Mouse (Mus musculus): ENCODE measurements around the gene Endod1. TPM values are rescaled to one million over a fixed set of nuclear protein-coding genes. Genes with fewer than 3 reads are reported as not detected.

The Endod1 gene
- polyA plus RNA-seq, 1 experiment from 2014 or later, result 12.4 TPM

DNA sequence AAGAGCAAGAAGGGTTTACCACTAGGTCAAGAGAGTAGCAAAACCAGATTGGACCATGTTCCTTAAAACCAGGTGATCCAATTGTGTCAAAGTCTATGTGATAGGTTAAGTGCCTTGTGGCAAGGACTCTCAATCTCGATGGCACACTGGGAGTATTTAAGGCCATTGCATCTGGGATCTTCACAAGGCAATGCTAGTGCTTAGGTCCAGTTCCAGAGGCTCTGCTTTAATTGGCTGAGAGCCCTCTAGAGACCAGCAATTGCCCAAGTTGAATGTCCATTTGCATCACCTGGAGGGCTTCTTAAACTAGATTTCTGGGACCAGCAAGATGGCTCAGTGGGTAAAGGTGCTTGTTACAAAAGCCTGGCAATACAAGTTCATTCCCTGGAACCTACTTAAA lies 17.6 kb upstream of the Endod1 start:
- H3K4me3 ChIP-seq (ENCODE audit: low read depth, low read length), result no peak overlapping the region
- no peak overlapping the region for H3K9ac ChIP-seq (replicated peaks)
- H3K27me3 ChIP-seq (ENCODE audit: insufficient read depth, low read length), result no peaks in the 10 kb centered on the region
- no peaks in the 10 kb centered on the region for H3K36me3 ChIP-seq (replicated peaks; ENCODE audit: insufficient read depth, low read length)
- 74% methylated on average over 1 of the region's 1 CpGs for WGBS (ENCODE audit: insufficient replicate concordance)
- TF ChIP-seq CTCF (IDR thresholded peaks at IDR 0.05; ENCODE audit: low read depth) (no peak), EP300 (IDR thresholded peaks at IDR 0.05; ENCODE audit: low read depth) (no peak)
- ATAC-seq (no peak), DNase-seq (no peak)
- peaks cover 5% of the 10 kb centered on the region; the same call in 1 of the 2 replicates for H3K4me1 ChIP-seq (ENCODE audit: insufficient read depth)
- H3K9me3 ChIP-seq (ENCODE audit: low read length), result no peaks in the 10 kb centered on the region
- no peak overlapping the region for H3K27ac ChIP-seq (ENCODE audit: low read depth)
- H3K4me2 ChIP-seq (ENCODE audit: low read depth, low read length), result no peak overlapping the region

DNA sequence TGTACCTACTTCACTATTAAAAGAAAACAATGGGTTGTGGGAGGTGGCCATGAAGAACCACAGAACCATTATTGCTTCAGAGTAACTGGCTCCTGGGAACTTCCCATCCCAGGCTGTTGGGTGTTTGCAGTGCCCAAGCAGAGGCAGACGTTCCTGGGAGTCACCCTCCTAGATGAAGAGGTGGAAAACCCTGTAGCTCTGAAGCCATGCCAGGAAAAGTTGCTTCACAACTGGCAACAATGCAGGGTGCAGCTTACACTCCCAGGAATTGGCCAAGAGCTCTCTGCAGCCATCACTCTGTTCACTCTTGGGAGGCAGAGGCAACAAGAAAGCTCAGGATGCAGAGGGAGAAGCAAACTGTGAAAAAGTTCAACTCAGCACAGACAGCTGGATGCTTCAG lies 16.8 kb upstream of the Endod1 start:
- 39% methylated on average over 1 of the region's 1 CpGs for WGBS (ENCODE audit: insufficient replicate concordance)
- DNase-seq (no peak), ATAC-seq (no peak)
- H3K4me2 ChIP-seq (ENCODE audit: low read depth, low read length), result no peak overlapping the region
- no peak for TF ChIP-seq EP300 (IDR thresholded peaks at IDR 0.05; ENCODE audit: low read depth)
- no peak for TF ChIP-seq CTCF (IDR thresholded peaks at IDR 0.05; ENCODE audit: low read depth)
- H3K4me3 ChIP-seq (ENCODE audit: low read depth, low read length), result no peak overlapping the region
- H3K27ac ChIP-seq (ENCODE audit: low read depth), result no peak overlapping the region
- H3K36me3 ChIP-seq (replicated peaks; ENCODE audit: insufficient read depth, low read length), result no peaks in the 10 kb centered on the region
- H3K9me3 ChIP-seq (ENCODE audit: low read length), result no peaks in the 10 kb centered on the region
- H3K9ac ChIP-seq (replicated peaks), result no peak overlapping the region
- no peaks in the 10 kb centered on the region for H3K27me3 ChIP-seq (ENCODE audit: insufficient read depth, low read length)
- H3K4me1 ChIP-seq (ENCODE audit: insufficient read depth), result peaks cover 5% of the 10 kb centered on the region; the same call in 1 of the 2 replicates

DNA sequence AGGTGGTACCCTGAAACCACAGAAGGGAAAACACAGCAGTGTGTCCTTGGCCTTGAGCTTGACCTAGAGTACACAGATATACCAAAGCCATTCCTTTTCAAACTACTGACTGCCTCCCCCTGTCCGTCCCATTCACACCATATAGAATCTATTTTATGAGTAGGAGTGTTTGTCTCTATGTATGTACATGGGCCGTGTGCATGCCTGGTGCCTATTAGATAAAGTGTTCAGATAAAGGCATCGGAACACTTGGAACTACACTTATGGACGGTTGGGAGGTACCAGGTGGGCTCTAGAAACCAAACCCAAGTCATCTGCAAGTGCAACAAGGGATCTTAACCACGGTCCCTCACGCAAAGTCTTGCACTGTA lies 16.1 kb upstream of the Endod1 start:
- WGBS (ENCODE audit: insufficient replicate concordance), result 56% methylated on average over 6 of the region's 6 CpGs
- no peak overlapping the region for H3K4me3 ChIP-seq (ENCODE audit: low read depth, low read length)
- DNase-seq, result no peak
- no peaks in the 10 kb centered on the region for H3K27me3 ChIP-seq (ENCODE audit: insufficient read depth, low read length)
- H3K4me1 ChIP-seq (ENCODE audit: insufficient read depth), result peaks cover 5% of the 10 kb centered on the region; the same call in 1 of the 2 replicates
- H3K27ac ChIP-seq (ENCODE audit: low read depth), result no peak overlapping the region
- ATAC-seq, result peak; percentile 28; the same call in 1 of the 2 replicates
- H3K9ac ChIP-seq (replicated peaks), result no peak overlapping the region
- H3K36me3 ChIP-seq (replicated peaks; ENCODE audit: insufficient read depth, low read length), result no peaks in the 10 kb centered on the region
- TF ChIP-seq EP300 (IDR thresholded peaks at IDR 0.05; ENCODE audit: low read depth) (no peak), CTCF (IDR thresholded peaks at IDR 0.05; ENCODE audit: low read depth) (no peak)
- no peaks in the 10 kb centered on the region for H3K9me3 ChIP-seq (ENCODE audit: low read length)
- H3K4me2 ChIP-seq (ENCODE audit: low read depth, low read length), result no peak overlapping the region

DNA sequence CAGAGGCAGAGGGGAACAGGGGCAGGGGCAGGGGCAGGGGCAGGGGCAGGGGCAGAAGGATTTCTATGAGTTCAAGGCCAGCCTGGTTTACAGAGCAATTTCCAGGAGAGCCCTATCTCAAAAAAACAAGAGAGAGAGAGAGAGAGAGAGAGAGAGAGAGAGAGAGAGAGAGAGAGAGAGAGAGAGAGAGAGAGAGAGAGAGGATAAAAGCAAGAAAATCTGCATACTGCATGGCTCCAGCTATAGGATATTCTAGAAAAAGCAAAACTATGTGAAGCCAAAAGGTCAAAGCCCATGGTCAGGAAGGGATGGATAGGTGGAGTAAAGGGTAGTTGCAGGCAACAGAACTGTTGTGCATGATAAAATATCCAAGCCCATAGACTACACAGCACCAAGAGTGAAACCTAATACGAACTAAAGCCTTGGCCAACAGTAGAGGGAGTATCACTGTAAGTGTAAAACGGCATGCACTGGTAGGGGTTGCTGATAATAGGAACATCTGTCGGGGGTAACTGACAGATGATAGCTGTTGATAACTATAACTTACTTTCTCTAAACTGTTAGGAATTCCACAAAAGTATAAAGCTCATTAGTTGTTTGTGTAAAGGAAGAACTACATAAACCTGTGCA lies 15.6 kb upstream of the Endod1 start:
- DNase-seq (no peak), ATAC-seq (peak; percentile 72)
- TF ChIP-seq EP300 (IDR thresholded peaks at IDR 0.05; ENCODE audit: low read depth), result peak; percentile 87
- peak; percentile 32; the same call in 1 of the 2 replicates for TF ChIP-seq CTCF (IDR thresholded peaks at IDR 0.05; ENCODE audit: low read depth)
- Histone ChIP-seq H3K4me1 (ENCODE audit: insufficient read depth) (peaks cover 8% of the 10 kb centered on the region; the same call in 1 of the 2 replicates), H3K9ac (replicated peaks) (no peak overlapping the region), H3K27ac (ENCODE audit: low read depth) (no peak overlapping the region), H3K4me3 (ENCODE audit: low read depth, low read length) (no peak overlapping the region), H3K9me3 (ENCODE audit: low read length) (no peaks in the 10 kb centered on the region), H3K36me3 (replicated peaks; ENCODE audit: insufficient read depth, low read length) (no peaks in the 10 kb centered on the region), H3K4me2 (ENCODE audit: low read depth, low read length) (no peak overlapping the region), H3K27me3 (ENCODE audit: insufficient read depth, low read length) (no peaks in the 10 kb centered on the region)
- 53% methylated on average over 3 of the region's 3 CpGs for WGBS (ENCODE audit: insufficient replicate concordance)

DNA sequence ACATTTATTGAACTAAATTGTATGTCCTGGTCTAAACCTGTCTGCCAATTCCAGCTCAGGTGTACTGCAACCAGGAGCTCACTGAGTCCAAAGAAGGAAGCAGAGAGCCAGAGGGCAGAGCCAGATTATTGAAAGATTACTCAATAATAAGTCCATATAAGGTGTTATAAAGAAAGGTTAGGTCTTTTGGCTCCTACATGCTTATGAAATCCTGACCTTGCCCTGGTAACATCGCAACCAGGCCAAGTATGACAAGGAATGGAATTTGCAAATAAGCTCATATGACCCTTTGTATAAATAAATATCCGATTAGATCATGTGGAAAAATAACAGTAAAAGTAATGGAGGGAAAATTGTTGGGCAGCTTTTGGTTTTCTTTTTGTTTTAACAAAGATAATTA lies 14.8 kb upstream of the Endod1 start:
- ATAC-seq, result peak; percentile 49; the same call in 1 of the 2 replicates
- no peak for TF ChIP-seq CTCF (IDR thresholded peaks at IDR 0.05; ENCODE audit: low read depth)
- TF ChIP-seq EP300 (IDR thresholded peaks at IDR 0.05; ENCODE audit: low read depth), result no peak
- Histone ChIP-seq H3K4me1 (ENCODE audit: insufficient read depth) (peaks cover 8% of the 10 kb centered on the region; the same call in 1 of the 2 replicates), H3K36me3 (replicated peaks; ENCODE audit: insufficient read depth, low read length) (no peaks in the 10 kb centered on the region), H3K9me3 (ENCODE audit: low read length) (no peaks in the 10 kb centered on the region), H3K27ac (ENCODE audit: low read depth) (no peak overlapping the region), H3K9ac (replicated peaks) (no peak overlapping the region), H3K4me2 (ENCODE audit: low read depth, low read length) (no peak overlapping the region), H3K4me3 (ENCODE audit: low read depth, low read length) (no peak overlapping the region), H3K27me3 (ENCODE audit: insufficient read depth, low read length) (no peaks in the 10 kb centered on the region)
- DNase-seq, result no peak
- WGBS (ENCODE audit: insufficient replicate concordance), result 70% methylated on average over 2 of the region's 2 CpGs

DNA sequence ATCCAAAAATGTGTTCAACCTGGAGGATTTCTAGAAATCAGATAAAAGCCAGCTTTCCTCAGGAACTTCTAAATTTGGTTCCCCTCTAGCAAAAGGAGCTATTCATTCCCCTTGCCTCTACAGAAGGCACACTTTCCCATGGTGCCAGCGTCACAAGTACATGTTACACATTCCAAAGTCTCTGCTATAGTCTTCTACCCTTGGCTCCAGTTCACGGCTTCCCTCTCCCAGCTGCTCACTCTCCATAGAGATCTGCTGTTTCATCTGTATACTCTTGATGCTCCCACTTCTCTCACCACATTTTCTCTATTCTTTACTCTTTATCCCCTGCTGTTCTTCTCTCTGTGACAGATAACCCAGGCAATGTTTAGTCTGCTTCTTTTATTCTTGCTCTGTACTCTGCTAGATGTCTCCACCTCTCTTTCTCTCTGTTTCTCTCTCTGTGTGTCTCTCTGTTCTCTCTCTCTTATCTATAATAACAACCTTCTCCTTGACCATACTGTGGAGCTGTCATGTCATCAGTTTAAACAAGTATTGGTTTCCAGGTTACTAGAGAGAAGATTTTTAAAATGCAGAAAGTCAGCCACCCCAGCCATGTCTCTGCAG lies 13.8 kb upstream of the Endod1 start:
- H3K4me2 ChIP-seq (ENCODE audit: low read depth, low read length), result no peak overlapping the region
- WGBS (ENCODE audit: insufficient replicate concordance), result 61% methylated on average over 2 of the region's 2 CpGs

More for the DNA sequence above, 13.8 kb upstream of the Endod1 start:
- Histone ChIP-seq H3K9ac (replicated peaks) (no peak overlapping the region), H3K4me1 (ENCODE audit: insufficient read depth) (peaks cover 8% of the 10 kb centered on the region; the same call in 1 of the 2 replicates), H3K36me3 (replicated peaks; ENCODE audit: insufficient read depth, low read length) (no peaks in the 10 kb centered on the region), H3K27me3 (ENCODE audit: insufficient read depth, low read length) (no peaks in the 10 kb centered on the region), H3K4me3 (ENCODE audit: low read depth, low read length) (no peak overlapping the region), H3K27ac (ENCODE audit: low read depth) (no peak overlapping the region), H3K9me3 (ENCODE audit: low read length) (no peaks in the 10 kb centered on the region)
- ATAC-seq, result no peak
- no peak for DNase-seq
- no peak for TF ChIP-seq CTCF (IDR thresholded peaks at IDR 0.05; ENCODE audit: low read depth)
- no peak for TF ChIP-seq EP300 (IDR thresholded peaks at IDR 0.05; ENCODE audit: low read depth)

Measured in liver, postnatal 0 days (tissue).